Mouse (Mus musculus) lung, adult 2 months (tissue): Measurements from ENCODE around the gene Dcaf1. TPM values are rescaled to one million over a fixed set of nuclear protein-coding genes. Genes with fewer than 3 reads are reported as not detected.

Experiments used
- DNase-seq: peaks from one replicate; pipeline ENCODE4 v3.0.0; 2022
- H3K4me1 ChIP-seq: fragments of 200-500 bp; 2 replicates; pipeline ENCODE4 v1.6.1; 2011; ENCODE audit warnings: low read length; ENCODE audit not compliant: control insufficient read depth, insufficient read depth
- H3K4me3 ChIP-seq: fragments of 200-500 bp; replicated peaks from 2 replicates; pipeline ENCODE3; 2011; ENCODE audit warnings: low read depth, mild to moderate bottlenecking, control low read depth, low read length; ENCODE audit errors: extremely low read depth
- CTCF ChIP-seq: fragments of 200-500 bp; IDR thresholded peaks from 2 replicates; pipeline ENCODE4 v1.5.1; 2011; ENCODE audit warnings: mild to moderate bottlenecking, low read length, control low read depth; ENCODE audit not compliant: insufficient read depth
- POLR2A ChIP-seq: fragments of 200-500 bp; IDR thresholded peaks from 2 replicates; pipeline ENCODE4 v1.6.1; 2011; ENCODE audit warnings: low read depth, mild to moderate bottlenecking, control low read depth, low read length, borderline replicate concordance; ENCODE audit errors: extremely low read depth
- WGBS: fragments of 180-500 bp; shearing (Covaris S2); methylation state at CpG from one replicate; pipeline ENCODE4 v1.1.7; 2018; 5-methylcytosine and 5-hydroxymethylcytosine counted together
- polyA plus RNA-seq: library from polyadenylated mRNA; depleted of rRNA; stranded (reverse); fragments of >200 nt; gene quantifications from 2 replicates; pipeline ENCODE4 v1.2.3, GENCODE M21; 2012

The Dcaf1 gene
- polyA plus RNA-seq, 1 experiment, result 13.5 TPM

DNA sequence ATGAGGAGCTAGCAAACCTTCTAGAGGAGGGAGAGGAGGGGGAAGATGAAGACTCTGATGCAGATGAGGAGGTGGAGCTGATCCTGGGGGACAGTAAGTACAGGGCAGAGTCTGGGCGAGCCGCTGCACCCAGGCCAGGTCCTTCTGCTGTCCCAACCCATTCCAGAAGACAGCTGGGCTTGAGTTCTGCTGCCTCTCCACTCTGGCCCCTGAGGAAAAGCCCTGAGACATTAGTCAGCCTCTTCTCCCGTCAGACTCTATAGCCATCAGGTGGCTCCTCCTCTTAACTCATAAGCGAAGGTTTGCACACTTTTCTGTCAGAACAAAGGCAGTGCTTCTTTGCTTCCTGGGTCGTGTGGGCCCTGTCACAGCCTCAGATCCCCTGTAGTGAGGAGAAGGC is 52.5 kb downstream of the Dcaf1 start:
- Histone ChIP-seq H3K4me3 (no peak overlapping the region), H3K4me1 (no peaks in the 10 kb centered on the region; the same call in 1 of the 2 replicates)
- DNase-seq, result no peak
- 82% methylated on average over 5 of the region's 5 CpGs for WGBS
- TF ChIP-seq CTCF (no peak), POLR2A (no peak)

GRCm38 (mm10) chr9:106876666-106877065 is 55.0 kb downstream of the Dcaf1 start:
- DNase-seq, result no peak
- WGBS, result 89% methylated on average over 3 of the region's 3 CpGs
- Histone ChIP-seq H3K4me3 (no peak overlapping the region), H3K4me1 (no peaks in the 10 kb centered on the region; the same call in 1 of the 2 replicates)
- TF ChIP-seq POLR2A, result no peak
- TF ChIP-seq CTCF, result no peak

GRCm38 (mm10) chr9:106879471-106879870 is 57.8 kb downstream of the Dcaf1 start:
- Histone ChIP-seq H3K4me3 (no peak overlapping the region), H3K4me1 (no peaks in the 10 kb centered on the region; the same call in 1 of the 2 replicates)
- whole genome bisulfite sequencing, result 70% methylated on average over 4 of the region's 4 CpGs
- no peak for DNase-seq
- no peak for TF ChIP-seq POLR2A
- no peak for TF ChIP-seq CTCF

GRCm38 (mm10) chr9:106881071-106881755 is 59.5 kb downstream of the Dcaf1 start:
- no peak overlapping the region for H3K4me3 ChIP-seq
- DNase-seq, result no peak
- TF ChIP-seq CTCF (no peak), POLR2A (no peak)
- 53% methylated on average over 4 of the region's 4 CpGs for WGBS
- H3K4me1 ChIP-seq, result peaks cover 9% of the 10 kb centered on the region

GRCm38 (mm10) chr9:106882176-106882575 is 60.5 kb downstream of the Dcaf1 start:
- 51% methylated on average over 4 of the region's 4 CpGs for WGBS
- no peak for DNase-seq

GRCm38 (mm10) chr9:106883085-106883484 is 61.4 kb downstream of the Dcaf1 start:
- DNase-seq, result no peak
- 72% methylated on average over 3 of the region's 3 CpGs for WGBS
- no peak for TF ChIP-seq CTCF
- no peak for TF ChIP-seq POLR2A
- peaks cover 11% of the 10 kb centered on the region for H3K4me1 ChIP-seq
- H3K4me3 ChIP-seq, result no peak overlapping the region

More at GRCm38 (mm10) chr9:106882176-106882575, 60.5 kb downstream of the Dcaf1 start:
- no peak for TF ChIP-seq CTCF
- TF ChIP-seq POLR2A, result no peak
- Histone ChIP-seq H3K4me3 (no peak overlapping the region), H3K4me1 (peaks cover 9% of the 10 kb centered on the region)

- WGBS, result 46% methylated on average over 16 of the region's 16 CpGs
- H3K4me3 ChIP-seq, result no peak overlapping the region
- no peak for DNase-seq
- peaks cover 11% of the 10 kb centered on the region for H3K4me1 ChIP-seq
- TF ChIP-seq POLR2A (no peak), CTCF (no peak)
Observed at GRCm38 (mm10) chr9:106884306-106884705, 62.6 kb downstream of the Dcaf1 start.

- no peak for DNase-seq
- H3K4me1 ChIP-seq, result peaks cover 13% of the 10 kb centered on the region
Observed at GRCm38 (mm10) chr9:106884996-106885900, 63.6 kb downstream of the Dcaf1 start.

DNA sequence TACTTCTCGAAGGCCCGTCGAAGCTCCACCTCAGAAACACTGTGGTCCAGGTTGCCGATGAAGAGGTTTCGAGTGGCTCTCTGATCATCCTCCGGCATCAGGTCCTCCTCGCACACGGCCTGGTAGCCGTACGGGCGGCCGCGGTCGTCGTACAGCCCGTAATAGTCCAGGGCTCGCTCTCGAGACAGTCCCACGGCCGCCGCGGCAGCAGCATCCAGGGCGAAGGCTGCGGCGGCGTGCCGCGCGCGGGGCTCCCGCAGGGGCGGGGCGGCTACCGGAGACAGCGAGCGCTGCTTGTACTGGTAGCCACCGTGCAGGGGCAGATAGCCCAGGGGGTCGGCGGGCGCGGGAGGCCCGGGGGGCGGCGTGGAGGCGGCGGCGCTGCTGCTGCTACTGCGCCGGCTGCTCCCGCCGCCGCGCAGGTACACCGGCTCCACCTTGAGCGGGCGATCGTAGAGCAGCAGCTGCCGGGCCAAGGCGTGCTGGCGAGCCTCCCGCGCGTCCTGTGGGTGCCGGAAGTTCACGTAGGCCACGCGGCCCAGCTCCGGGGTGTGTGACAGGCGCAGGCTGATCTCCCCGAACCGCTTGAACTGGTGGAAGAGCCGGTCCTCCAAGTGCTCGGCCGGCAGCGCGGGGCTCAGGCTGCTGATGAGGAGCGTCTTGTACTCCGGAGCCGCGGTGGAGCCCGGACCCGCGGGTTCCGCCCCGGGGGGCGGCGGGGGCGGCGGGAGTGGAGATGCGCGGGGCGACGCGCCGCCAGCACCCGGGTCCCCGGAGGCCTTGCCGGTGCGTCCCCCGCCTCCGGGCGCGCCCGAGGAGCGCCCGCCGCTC is 64.4 kb downstream of the Dcaf1 start:
- peak overlapping the region; percentile 79 for H3K4me3 ChIP-seq
- DNase-seq, result peak; percentile 39
- H3K4me1 ChIP-seq, result peaks cover 20% of the 10 kb centered on the region
- WGBS, result under 1% methylated on average over 101 of the region's 107 CpGs
- TF ChIP-seq CTCF (no peak), POLR2A (no peak)

More at GRCm38 (mm10) chr9:106884996-106885900, 63.6 kb downstream of the Dcaf1 start:
- no peak for TF ChIP-seq POLR2A
- TF ChIP-seq CTCF, result no peak
- H3K4me3 ChIP-seq, result peak overlapping the region; percentile 69
- 38% methylated on average over 44 of the region's 44 CpGs for WGBS
